Mouse (Mus musculus) c-Kit-positive CD71-positive TER-119-negative erythroid progenitor cells, embryonic 14.5 days (primary cell): ENCODE measurements around the gene Stard10.

Experiments
- DNase-seq: peaks from one replicate; pipeline ENCODE4 v3.0.0-alpha.2; 2013; ENCODE audit warnings: low read depth

Gene Stard10

DNA sequence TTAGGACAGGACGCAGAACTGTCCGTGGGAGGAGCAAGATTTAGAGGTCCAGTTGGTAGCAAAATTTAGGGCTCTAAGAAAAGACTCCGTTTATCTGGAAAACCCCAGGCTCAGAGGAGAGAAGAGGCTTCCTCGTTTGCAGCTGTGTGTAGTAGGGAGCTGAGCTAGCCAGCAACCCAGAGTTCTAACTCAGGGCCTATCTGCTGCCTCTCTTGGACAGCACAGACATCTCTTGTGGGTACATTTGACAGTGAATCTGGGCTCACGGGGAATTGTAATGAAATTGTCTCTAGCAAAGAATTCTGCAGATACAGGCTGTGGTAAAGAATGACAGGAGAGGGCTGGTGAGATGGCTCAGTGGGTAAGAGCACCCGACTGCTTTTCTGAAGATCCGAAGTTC is 14.2 kb upstream of the Stard10 start:
- DNase-seq, result no peak

DNA sequence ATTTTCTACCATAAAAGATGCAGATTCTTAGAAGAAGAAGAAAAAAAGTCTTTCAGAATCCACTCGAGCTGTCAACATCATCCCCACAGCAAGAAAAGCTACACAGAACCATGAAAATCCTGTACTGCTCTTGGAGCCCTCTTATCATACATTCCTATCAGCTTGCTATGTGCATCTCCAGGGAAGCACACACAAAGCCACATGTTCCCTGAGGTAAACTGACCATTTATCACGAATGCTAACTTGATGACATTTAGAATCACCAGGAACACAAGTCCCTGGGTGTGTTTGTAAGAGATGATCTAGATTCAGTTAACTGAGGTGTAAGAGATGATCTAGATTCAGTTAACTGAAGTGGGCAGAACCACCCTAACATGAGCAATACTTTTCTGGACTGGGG is 10.0 kb upstream of the Stard10 start:
- DNase-seq, result no peak

DNA sequence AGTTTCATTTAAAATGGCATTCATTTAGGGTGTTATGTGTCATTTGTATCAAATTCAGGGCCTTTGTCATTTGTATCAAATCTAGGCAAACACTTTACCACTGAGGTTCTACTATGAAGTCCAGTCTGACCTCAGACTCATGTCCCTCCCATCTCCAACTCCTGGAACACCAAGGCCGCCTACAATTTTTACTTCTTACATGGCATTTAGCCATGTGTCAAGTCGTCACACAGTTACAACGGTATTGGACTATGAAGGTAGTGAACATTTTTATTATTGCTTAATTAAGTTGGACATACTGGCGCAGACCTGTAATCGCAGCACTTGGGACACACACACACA is 6.9 kb upstream of the Stard10 start:
- no peak for DNase-seq

DNA sequence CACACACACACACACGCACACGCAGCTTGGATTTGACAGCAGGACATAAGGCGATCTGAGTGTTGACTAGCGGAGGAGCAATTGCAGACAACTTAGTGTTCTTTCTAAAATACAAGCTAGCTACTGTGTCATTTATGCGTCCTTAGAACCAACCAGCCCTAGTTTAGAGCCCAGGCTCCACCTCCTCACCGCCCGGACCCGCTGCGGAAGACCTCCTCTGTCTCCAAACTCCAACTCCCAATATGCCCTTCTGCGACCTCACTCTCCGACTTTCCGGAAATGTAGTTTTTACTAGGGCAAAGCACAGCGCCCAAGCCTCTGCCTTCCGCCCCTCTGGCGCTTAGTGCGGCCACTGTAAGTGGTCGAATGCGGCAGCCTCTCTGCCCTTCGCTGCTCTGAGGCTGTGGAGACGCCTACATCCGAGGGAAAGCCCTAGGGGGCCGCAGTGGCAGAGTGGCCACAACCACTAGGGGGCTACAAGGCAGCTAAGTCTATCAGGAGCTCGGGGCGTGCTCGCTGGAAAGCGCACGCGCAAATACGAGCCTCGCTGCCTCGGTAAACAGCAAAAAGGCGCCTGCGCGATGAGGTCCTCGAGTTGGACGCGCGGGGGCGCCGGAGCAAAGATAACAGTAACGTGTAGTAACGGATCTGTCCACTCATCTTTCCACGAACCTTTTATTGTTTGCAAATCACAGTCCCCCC is 6.4 kb upstream of the Stard10 start:
- peak; percentile 98 for DNase-seq

DNA sequence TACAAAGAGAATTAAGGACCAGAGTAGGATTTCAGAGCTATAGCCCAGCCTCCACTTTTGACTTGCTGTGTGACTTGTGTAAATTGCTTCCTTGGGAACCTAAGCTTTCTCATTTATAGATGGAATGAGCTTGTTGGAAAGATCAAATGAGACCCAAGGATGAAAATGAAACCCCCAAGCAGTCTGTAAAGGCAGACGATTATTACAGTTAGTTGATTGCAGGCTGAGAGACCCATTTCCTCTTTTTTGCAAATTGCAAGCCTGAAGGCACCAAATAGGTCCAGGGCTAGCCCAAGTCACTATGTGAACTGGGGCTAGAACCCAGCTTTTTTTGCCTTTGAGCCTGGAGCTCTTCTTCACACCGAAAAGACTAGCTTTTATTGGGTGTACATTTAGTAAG is 5.8 kb upstream of the Stard10 start:
- DNase-seq, result no peak

DNA sequence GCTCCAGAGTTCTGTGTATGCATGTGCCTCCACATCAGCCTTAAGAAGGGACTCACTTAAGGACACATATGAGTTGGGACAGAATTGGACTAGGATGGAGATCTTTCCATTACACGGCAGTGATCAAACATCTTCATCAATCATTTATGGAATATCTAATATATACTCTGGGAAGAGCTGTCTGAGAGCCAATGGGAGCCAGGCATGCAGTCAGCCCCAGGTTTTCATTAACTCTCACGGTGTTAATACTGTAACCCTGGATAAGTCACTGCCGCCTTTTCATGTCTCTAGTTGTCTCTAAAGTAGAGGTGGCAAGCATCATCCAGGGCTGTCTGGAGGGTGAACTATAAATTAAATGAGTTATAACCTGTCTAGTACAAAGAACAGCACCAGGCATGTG is 3.9 kb upstream of the Stard10 start:
- DNase-seq, result no peak

DNA sequence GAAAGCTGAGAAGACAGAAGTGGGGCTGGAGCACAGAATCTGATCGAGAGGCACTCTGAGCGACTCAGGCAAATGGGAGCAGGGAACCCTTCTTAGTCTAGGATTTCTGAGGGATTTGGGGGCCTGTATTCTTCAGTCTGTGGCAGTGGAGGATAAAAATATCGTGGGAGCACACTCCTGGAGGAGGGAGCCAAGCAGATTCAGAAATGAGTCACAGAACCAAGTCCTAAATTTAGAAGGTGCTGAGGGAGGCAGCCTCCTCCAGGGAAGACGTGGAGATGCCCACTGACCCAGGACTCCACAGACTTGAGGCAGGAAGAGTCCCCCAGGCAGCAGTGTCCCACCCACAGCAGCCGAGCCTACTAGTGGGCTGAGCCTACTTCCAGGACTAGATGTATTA is 2.5 kb upstream of the Stard10 start:
- DNase-seq, result no peak

DNA sequence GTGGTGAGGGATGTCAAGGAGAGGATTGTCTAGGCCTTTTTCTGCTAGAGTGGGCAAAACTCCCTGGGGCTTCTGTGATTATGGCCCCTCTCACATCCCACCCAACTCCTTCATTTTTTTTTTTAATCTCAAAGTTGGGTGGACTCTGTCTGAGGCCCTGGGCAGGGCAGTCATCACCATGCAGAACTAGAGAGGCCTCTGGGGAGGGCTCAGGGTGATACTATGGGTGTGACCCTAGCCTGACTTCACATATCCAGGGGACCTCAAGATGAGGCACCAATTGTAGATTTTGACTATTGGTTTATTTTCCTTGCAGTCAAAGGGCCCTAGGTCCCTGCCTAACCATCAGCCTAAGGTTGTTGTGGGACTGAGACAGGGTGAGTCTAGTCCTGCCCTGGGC is 1.2 kb upstream of the Stard10 start:
- no peak for DNase-seq

DNA sequence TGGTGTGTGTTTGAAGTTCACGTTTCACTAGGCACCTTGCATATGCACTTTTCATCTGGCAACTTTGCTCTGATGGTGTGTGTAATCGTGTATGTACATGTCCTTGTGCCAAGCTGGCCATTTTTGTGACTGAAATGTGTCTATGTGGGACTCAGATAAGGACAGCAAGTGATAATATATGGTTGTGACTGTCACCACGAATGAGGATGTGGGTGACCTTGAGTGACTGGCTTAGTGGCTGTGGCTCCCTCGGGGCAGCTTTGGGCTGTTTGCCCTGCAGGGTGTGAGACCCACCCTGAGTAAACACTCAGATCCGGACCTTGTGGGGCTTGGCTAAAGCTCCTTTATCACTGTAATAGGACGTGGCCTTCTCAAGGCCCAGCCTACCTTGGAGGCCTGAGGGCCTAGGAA is 290 bp upstream of the Stard10 start:
- DNase-seq, result no peak

DNA sequence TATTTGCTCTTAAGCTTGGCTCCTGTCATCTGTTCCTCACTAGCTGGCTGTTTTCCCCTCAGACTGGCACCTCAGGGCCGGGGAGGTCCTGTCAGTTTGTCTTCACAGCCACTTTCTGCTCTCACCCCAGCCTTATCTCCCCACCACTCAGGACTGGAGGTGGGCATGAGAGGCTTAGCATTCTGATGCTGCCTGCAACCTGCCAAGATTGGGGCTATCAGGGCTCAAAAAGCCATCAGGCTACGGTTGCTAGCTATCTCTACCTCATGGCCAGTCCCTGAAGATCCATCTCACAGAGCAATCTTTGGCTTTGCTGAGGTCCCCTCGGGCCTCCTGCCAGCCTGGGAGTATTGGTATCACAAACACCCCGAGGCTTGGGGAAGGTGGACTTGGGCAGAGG is 2.0 kb downstream of the Stard10 start:
- DNase-seq, result no peak

DNA sequence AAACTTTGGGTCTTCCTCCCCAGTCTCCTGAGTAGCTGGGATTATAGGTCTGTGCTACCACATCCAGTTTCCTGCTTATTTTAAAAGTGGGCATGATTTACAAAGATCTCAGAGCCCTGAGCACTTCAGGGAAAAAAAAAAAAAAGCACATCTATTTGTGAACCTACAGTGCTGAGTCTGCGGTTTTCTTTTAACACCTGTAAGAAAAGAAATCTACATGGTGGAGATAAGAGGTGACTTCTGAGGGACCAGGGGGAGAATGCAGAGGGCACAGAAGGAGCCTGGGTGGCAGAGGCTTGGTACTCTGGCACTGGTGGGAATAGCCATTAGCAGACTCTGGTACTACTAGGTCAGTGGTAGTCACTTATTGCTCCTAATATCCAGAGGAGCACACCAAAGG is 2.9 kb downstream of the Stard10 start:
- no peak for DNase-seq

DNA sequence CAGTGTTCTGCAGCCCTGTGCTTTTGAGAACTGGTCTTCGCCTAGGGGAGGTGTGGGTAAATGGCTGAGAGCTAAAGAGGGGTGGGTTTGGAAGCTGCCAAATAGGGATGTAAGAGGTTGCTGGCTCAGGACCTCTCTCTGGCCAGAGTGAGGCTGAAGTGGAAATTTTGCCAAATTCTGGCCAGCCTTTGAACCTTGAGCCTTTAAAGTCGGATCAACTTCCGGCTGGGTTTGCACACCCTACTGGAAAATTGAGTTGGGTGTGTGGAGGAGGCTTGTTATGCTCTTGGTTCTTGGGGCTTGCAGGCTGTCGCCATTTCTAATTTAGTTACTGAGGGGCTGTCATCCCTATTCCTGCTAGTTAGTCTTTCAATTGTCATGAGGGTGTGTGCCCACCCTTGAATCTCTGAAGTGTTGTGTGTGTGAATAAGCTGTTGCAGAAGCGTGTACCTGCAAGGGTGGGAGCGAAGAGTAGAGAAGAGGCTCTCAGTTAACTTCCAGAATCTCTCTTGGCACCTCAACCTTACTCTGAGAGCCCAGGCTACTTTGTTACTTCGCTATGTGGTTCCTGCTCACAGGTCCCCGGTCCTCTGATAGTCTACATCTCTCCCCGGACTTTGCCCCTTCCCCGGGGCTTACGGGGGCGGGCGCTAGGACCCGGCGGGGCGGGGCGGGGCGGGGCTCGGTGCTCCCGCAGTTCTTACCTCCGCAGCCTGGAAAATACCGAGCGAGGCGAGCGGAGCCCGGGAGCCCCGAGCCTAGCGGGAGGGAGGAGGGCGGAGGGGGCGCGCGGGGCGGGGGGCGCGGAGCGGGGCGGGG is 3.7 kb downstream of the Stard10 start:
- no peak for DNase-seq

DNA sequence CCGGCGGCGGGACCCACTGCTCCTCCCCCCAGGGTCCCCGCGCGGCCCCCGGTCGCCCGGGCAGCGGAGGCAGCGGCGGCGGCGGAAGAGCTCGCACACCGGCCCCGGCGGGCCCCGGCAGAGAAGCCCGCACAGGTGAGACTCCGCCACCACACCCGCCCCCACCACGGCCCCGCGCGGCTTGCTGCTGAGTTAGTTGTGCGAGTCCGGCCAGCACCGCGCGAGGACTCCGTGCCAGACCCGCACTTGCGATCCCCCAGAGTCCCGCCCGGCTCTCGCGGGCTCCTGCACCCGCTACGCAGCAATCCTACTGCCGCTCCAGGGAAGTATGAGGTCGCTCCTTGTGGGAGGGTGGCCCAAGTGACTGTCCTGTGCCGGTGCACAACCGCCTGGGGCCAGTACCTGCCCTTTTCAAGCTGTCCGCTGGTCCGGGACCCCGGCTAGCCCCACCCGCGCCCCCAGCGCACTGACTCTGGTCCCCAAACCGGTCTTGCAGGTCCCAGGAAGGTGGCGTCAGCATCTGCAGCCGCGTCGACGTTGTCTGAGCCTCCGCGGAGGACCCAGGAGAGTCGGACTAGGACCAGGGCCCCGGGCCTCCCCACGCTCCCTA is 4.4 kb downstream of the Stard10 start:
- DNase-seq, result no peak

DNA sequence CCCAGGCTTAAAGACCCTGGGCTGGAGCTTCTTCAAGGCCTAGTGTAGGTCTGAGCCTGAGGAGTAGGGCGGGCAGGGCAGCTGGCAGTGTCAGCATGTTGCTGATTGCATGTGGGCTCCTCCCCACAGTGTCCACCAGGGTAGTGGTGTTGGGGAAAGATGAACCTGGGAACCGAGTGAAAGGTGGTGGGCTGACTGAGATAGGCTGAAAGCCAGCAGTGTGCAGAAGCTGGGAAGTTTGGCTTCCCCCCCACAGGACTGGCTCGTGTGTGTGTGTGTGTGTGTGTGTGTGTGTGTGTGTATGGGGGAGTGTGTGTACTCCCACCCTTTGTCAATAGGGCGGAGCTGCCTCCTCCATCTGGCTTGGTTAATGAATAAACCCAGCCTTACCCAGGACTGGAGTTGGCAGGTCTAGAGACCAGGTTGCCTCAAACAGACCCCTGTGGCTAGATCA is 6.3 kb downstream of the Stard10 start:
- no peak for DNase-seq

DNA sequence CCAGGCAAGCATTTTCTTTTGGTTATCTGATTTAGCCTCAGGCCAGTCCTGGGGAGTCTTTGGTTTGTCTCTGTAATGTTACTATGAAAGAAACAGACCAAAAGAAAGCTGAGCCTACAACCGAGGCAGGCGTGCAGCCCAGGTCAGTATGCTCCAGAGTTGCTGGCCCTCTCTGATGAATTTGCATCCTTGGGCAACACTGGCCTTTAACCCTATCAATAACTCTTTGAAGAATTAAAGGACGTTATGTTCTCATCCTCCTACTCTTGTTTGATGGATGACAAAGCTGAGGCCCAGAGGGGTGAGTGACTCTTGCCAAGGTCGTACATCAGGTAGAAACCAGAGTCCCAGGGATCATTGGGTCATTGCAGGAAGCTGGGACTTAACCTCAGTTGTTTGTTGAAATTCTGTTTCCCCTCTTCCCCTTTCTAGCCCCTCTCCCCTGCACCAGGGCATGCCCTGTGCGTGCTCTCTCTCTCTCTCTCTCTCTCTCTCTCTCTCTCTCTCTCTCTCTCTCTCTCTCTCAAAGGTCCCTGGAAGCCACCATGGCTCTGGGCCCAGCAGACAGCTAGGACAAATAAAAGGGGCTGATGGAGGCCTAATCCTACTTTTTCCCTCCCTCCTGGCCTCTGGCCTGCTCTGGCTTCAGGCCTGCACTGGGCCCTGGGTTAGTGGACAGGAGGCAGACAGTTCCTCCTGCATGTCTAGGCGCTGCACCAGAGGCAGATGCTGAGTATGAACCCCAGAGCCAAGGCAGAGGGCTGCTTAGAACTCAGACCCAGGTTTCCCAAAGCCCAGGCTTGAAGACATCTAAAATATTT is 7.5 kb downstream of the Stard10 start:
- DNase-seq, result no peak

DNA sequence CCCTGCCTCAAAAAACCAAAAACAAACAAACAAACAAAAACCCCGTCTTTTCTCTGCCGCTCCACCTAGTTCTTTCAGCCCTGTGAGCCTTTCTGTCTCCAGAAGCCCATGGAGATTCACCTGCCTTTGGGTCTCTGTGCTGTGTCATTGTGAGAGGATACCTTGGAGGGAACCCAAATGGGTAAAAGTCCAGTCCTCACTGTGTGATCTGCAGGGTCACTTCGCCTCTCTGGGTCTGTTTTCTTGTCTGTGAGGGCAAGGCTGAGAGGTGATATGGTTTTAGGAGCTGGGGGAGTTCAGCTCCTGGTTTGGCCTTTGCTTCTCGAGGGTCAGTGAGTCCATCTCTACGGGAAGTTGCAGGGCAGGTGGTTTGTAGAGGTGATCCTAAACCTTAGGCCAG is 9.1 kb downstream of the Stard10 start:
- DNase-seq, result no peak

DNA sequence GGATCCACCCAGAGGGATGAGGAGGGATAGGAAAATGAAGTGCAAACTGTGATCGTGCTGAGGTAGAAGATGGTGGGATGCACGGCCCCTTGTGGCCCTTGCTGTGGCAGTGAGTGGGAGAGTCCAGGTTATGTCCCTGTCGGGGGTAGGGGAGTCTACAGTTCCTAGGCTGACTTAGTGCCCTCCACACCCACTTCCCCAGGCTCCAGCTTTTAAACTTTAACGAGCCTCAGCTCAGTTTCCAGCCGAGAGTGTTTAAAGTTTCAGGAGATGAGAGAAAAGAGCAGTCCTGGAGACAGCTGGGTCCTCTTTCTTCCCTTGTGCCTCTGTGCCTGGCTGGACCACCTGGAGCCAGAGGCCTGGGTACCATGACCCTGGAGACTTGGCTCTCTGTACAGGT is 10.4 kb downstream of the Stard10 start:
- no peak for DNase-seq

DNA sequence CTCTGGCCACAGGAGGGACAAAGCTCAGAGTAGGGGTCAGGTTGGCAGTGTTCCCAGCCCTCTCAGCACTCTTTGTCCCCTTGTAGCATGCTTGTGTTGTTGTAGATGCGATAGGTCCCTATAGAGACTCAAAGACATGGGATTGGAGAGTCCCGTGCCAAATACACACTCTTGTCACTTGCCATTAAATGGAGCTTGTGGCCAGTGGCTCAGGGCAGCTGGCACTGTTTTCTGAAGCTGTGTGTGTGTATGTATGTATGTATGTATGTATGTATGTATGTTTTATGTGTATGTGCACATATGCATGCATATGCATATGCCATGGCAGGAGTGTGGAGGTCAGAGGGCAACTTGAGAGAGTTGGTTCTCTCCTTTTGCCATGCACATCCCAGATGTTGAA is 10.9 kb downstream of the Stard10 start:
- DNase-seq, result no peak

DNA sequence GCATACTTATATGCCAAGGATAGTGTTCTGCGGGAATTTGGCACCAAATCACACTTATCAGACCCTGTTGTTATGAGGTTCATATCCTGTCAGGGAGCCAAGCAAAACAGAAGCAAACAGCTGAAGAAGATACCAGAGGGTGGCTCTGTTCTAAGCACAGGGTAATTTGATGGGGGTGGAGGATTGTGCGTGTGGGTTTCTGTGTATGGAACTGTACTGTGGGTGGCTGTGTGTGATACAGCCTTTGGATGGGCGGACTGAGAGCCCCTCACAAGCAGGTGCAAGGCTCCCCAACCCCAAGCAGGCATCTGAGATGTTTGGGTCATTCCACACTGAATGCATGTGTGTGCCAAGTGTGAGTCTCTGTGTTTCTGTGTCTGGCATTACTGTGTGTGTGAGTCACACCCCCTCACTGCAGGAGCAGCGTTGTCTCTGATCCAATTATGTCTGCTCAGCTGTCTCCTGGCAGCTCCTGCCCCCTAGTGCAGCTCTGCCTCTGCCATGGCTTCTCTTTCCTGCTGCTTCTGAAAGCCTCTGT is 11.8 kb downstream of the Stard10 start:
- DNase-seq, result no peak

DNA sequence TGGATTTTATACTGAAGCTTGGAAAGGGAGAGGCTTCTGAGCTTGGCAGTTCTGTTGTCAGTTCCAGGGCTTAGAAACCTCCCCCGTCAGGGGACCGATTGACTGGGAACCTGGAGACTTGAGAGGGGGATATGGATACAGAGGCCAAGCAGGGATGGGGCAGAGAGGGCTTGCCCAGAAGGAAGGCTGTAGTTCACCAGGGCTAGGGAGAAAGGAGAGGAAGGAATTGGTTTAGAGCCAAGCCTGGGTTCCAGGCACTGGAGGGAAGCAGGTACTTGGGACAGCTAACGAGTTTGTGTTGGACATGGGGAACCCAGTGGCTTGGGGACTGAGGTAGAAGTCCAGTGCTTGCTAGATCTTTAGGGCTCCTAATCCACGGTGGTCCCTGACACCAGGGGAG is 12.7 kb downstream of the Stard10 start:
- DNase-seq, result no peak

DNA sequence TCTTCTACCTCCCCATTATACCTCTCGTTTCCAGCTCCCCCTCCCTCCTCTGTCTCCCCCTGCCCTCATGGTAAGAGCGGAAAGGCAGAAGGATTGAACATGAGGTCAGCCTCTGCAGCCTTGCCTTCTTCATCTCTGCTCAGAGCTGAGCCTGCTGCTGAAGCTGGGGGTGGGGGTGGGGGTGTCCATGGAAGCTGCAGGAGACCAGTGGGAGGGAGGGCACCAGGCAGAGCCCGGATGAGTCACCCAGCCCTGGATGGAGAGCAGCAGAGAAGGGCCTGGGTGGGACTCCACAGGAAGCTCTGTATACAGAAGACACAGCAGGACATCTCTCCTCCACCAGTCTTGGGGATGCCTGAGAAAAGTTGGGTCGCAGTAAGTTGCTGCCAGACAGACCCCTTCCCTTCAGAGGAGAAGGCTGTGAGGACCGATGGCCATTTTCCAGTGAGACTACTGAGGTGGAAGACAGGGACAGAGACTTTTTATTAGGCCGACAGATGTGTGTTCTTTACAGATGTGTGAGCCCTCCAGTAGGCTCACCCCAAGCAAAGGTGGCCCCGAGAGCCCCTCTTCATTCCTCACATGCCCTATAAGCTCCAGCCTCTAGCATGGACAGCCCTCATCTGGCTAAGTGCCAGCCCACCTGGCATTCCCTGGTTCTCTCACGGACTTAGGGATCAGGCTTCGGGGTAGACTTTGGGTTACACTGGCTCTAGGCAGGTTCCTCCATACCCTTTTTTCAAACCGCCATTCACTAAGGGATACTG is 13.4 kb downstream of the Stard10 start:
- no peak for DNase-seq

DNA sequence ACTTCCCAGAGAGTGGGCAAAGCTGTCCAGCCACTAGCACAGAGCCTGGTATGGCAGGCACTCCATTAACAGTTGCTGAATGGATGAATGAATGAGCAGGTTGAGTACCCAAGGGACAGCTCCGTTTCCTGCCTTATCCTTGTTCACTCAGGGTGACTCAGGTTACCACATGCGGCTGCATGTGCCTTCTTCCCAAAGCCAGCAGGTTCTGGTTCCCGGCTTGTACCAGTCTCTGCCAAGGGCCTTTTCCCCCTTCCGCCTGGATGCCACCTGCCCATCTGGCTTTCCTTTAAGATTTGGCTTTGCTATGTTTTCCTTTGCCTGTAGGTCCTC is 13.9 kb downstream of the Stard10 start:
- no peak for DNase-seq
